Mouse (Mus musculus): ENCODE measurements at regions not wholly inside any gene's neighbourhood (a gene's known extent, or its start where the extent isn't known, plus 50 kb on each side); places are given as distances from the start of the nearest gene placed in this dataset.

GRCm38 (mm10) chr8:115983397-115983796 lies 275.8 kb upstream of the Maf start:
- TF ChIP-seq FLI1 (IDR thresholded peaks at IDR 0.05; ENCODE audit: low read length), result no peak
- TF ChIP-seq GATA1 (IDR thresholded peaks at IDR 0.05; ENCODE audit: borderline replicate concordance, low read length), result no peak
